Mouse (Mus musculus) myocyte (in vitro differentiated cells): Measurements from ENCODE around the gene Wwox. TPM values are rescaled to one million over a fixed set of nuclear protein-coding genes. Genes with fewer than 3 reads are reported as not detected.

Source experiments
- H3K27me3 ChIP-seq: one replicate; pipeline ENCODE4 v1.6.1; 2011; ENCODE audit not compliant: control insufficient read depth, insufficient read depth, insufficient read length
- H3K36me3 ChIP-seq: one replicate; pipeline ENCODE4 v1.6.1; 2011; ENCODE audit not compliant: control insufficient read depth, insufficient read depth
- H3K4me2 ChIP-seq: one replicate; pipeline ENCODE4 v1.6.1; 2011; ENCODE audit warnings: low read depth, control low read depth
- H3K4me3 ChIP-seq: one replicate; pipeline ENCODE4 v1.5.1; 2011; ENCODE audit warnings: mild to moderate bottlenecking, control low read depth, moderate library complexity
- H3K79me2 ChIP-seq: one replicate; pipeline ENCODE4 v1.6.1; 2011; ENCODE audit not compliant: control insufficient read depth, insufficient read depth
- H3ac ChIP-seq: one replicate; pipeline ENCODE4 v1.6.1; 2011; ENCODE audit not compliant: control insufficient read depth, insufficient read length
- CEBPB ChIP-seq: IDR thresholded peaks from 2 replicates; pipeline ENCODE4 v1.6.1; 2011; ENCODE audit warnings: mild to moderate bottlenecking, moderate library complexity; ENCODE audit not compliant: poor library complexity, insufficient read depth, severe bottlenecking
- E2F4 ChIP-seq: IDR thresholded peaks from one replicate; pipeline ENCODE4 v1.6.1; 2011; ENCODE audit warnings: mild to moderate bottlenecking, control low read depth, moderate library complexity; ENCODE audit not compliant: insufficient read depth
- MAX ChIP-seq: IDR thresholded peaks from one replicate; pipeline ENCODE4 v1.6.1; 2011; ENCODE audit warnings: low read depth, mild to moderate bottlenecking, control low read depth
- MYOD1 ChIP-seq, 3 experiments: IDR thresholded peaks; one replicate each; pipeline ENCODE4 v1.6.1; 2011; ENCODE audit warnings: control low read depth in 2 of 3, low read depth in 2 of 3, mild to moderate bottlenecking in 2 of 3, moderate library complexity in 1 of 3; ENCODE audit not compliant: insufficient read length in 2 of 3, control insufficient read depth in 1 of 3
- MYOG ChIP-seq, 3 experiments: IDR thresholded peaks; one replicate each; pipeline ENCODE4 v1.6.1; 2011; ENCODE audit warnings: control low read depth in 2 of 3, low read depth in 2 of 3, mild to moderate bottlenecking in 2 of 3; ENCODE audit not compliant: insufficient read length in 2 of 3, control insufficient read depth in 1 of 3, insufficient read depth in 1 of 3
- POLR2A ChIP-seq: IDR thresholded peaks from one replicate; pipeline ENCODE4 v1.6.1; 2011; ENCODE audit warnings: low read depth, mild to moderate bottlenecking, control low read depth, moderate library complexity; ENCODE audit not compliant: insufficient read length
- POLR2AphosphoS2 ChIP-seq: IDR thresholded peaks from one replicate; pipeline ENCODE4 v1.6.1; 2011; ENCODE audit warnings: low read depth, control low read depth; ENCODE audit not compliant: insufficient read length
- REST ChIP-seq: IDR thresholded peaks from one replicate; pipeline ENCODE4 v1.6.1; 2011; ENCODE audit warnings: mild to moderate bottlenecking, control low read depth, moderate library complexity; ENCODE audit not compliant: insufficient read depth, insufficient read length
- SRF ChIP-seq: IDR thresholded peaks from one replicate; pipeline ENCODE4 v1.6.1; 2011; ENCODE audit warnings: low read depth; ENCODE audit not compliant: control insufficient read depth, insufficient read length
- TCF12 ChIP-seq: IDR thresholded peaks from one replicate; pipeline ENCODE4 v1.6.1; 2011; ENCODE audit warnings: mild to moderate bottlenecking, control low read depth; ENCODE audit not compliant: poor library complexity, insufficient read depth, severe bottlenecking
- TCF3 ChIP-seq: IDR thresholded peaks from one replicate; pipeline ENCODE4 v1.6.1; 2011; ENCODE audit warnings: low read depth, control low read depth; ENCODE audit not compliant: insufficient read length
- USF1 ChIP-seq: IDR thresholded peaks from one replicate; pipeline ENCODE4 v1.6.1; 2011; ENCODE audit warnings: low read depth, mild to moderate bottlenecking, control low read depth, moderate library complexity
- polyA plus RNA-seq: library from polyadenylated mRNA; unstranded; fragments of >200 nt; fragmentation: generic; extraction: Trizol; gene quantifications from one replicate; pipeline ENCODE4 v1.2.1, GENCODE M21; 2012; ENCODE audit warnings: missing spikeins

Wwox gene
- polyA plus RNA-seq, 1 experiment: 8.6 TPM

- no peak overlapping the region for H3K4me3 ChIP-seq
- H3K79me2 ChIP-seq: no peaks in the 10 kb centered on the region
- H3ac ChIP-seq: no peak overlapping the region
- no peak for TF ChIP-seq MYOD1 (IDR thresholded peaks at IDR 0.05; ENCODE audit: control insufficient read depth in 1 of 3, insufficient read length in 2 of 3, low read depth in 2 of 3)
- TF ChIP-seq TCF3: no peak
- no peak for TF ChIP-seq E2F4
- no peak for TF ChIP-seq CEBPB
- no peak for TF ChIP-seq REST
- no peak for TF ChIP-seq MAX
- TF ChIP-seq USF1: no peak
- TF ChIP-seq MYOG (IDR thresholded peaks at IDR 0.05; ENCODE audit: control insufficient read depth in 1 of 3, insufficient read depth in 1 of 3, insufficient read length in 2 of 3, low read depth in 2 of 3): no peak
- no peak for TF ChIP-seq TCF12
- H3K4me2 ChIP-seq: no peak overlapping the region
- H3K36me3 ChIP-seq: no peaks in the 10 kb centered on the region
- H3K27me3 ChIP-seq: no peaks in the 10 kb centered on the region
Observed at GRCm38 (mm10) chr8:114722611-114723010, 283.2 kb downstream of the Wwox start.

GRCm38 (mm10) chr8:114731260-114732140, 292.0 kb downstream of the Wwox start:
- Histone ChIP-seq H3K36me3 (no peaks in the 10 kb centered on the region), H3K4me3 (no peak overlapping the region), H3ac (no peak overlapping the region), H3K79me2 (no peaks in the 10 kb centered on the region), H3K27me3 (no peaks in the 10 kb centered on the region), H3K4me2 (no peak overlapping the region)
- TF ChIP-seq TCF3: no peak
- no peak for TF ChIP-seq MAX
- TF ChIP-seq REST: no peak
- no peak for TF ChIP-seq USF1
- TF ChIP-seq CEBPB: no peak
- no peak for TF ChIP-seq POLR2A
- TF ChIP-seq E2F4: no peak
- TF ChIP-seq MYOG (IDR thresholded peaks at IDR 0.05; ENCODE audit: control insufficient read depth in 1 of 3, insufficient read depth in 1 of 3, insufficient read length in 2 of 3, low read depth in 2 of 3): no peak
- TF ChIP-seq TCF12: no peak
- no peak for TF ChIP-seq SRF
- no peak for TF ChIP-seq POLR2AphosphoS2
- TF ChIP-seq MYOD1 (IDR thresholded peaks at IDR 0.05; ENCODE audit: control insufficient read depth in 1 of 3, insufficient read length in 2 of 3, low read depth in 2 of 3): no peak

GRCm38 (mm10) chr8:114743185-114743915, 303.9 kb downstream of the Wwox start:
- Histone ChIP-seq H3K79me2 (no peaks in the 10 kb centered on the region), H3K36me3 (no peaks in the 10 kb centered on the region), H3K4me2 (no peak overlapping the region), H3K27me3 (no peaks in the 10 kb centered on the region), H3ac (no peak overlapping the region), H3K4me3 (no peak overlapping the region)
- no peak for TF ChIP-seq USF1
- no peak for TF ChIP-seq MYOD1 (IDR thresholded peaks at IDR 0.05; ENCODE audit: control insufficient read depth in 1 of 3, insufficient read length in 2 of 3, low read depth in 2 of 3)

- TF ChIP-seq TCF12 (no peak), E2F4 (no peak), CEBPB (no peak), SRF (no peak), POLR2A (no peak), MYOG (IDR thresholded peaks at IDR 0.05; ENCODE audit: control insufficient read depth in 1 of 3, insufficient read depth in 1 of 3, insufficient read length in 2 of 3, low read depth in 2 of 3) (no peak), REST (no peak), MYOD1 (IDR thresholded peaks at IDR 0.05; ENCODE audit: control insufficient read depth in 1 of 3, insufficient read length in 2 of 3, low read depth in 2 of 3) (no peak), MAX (no peak), POLR2AphosphoS2 (no peak)
- Histone ChIP-seq H3K4me3 (no peak overlapping the region), H3K36me3 (no peaks in the 10 kb centered on the region), H3K27me3 (no peaks in the 10 kb centered on the region), H3K79me2 (no peaks in the 10 kb centered on the region), H3K4me2 (no peak overlapping the region), H3ac (no peak overlapping the region)
Observed at GRCm38 (mm10) chr8:114746373-114746772, 306.9 kb downstream of the Wwox start.
